Mouse (Mus musculus): Measurements from ENCODE around the gene Nudcd2.
A peak's percentile ranks its signal among the peaks of the same experiment; 100 is the strongest.
"Not testable (repeated sequence)": the region's sequence is repeated elsewhere in the genome, so short reads cannot be mapped to it uniquely, and the experiment has no call there.

Nudcd2 gene

GRCm38 (mm10) chr11:40733339-40734174, at the start of gene Nudcd2, which contains the start of gene Hmmr:
Gene Nudcd2, plus strand, starts transcription at chr11:40733667.
Gene Hmmr, minus strand, starts transcription at chr11:40733422.
- DNase-seq = peak; percentile 93

GRCm38 (mm10) chr11:40690444-40691127, 42.9 kb upstream of the Nudcd2 start:
- no peak for DNase-seq

- no peak for DNase-seq
These were observed 41.4 kb upstream of the Nudcd2 start for GRCm38 (mm10) chr11:40692101-40692509.

GRCm38 (mm10) chr11:40692511-40693365, 40.7 kb upstream of the Nudcd2 start:
- peak; percentile 91 for DNase-seq

GRCm38 (mm10) chr11:40693366-40693951, 40.0 kb upstream of the Nudcd2 start:
- peak; percentile 70 for DNase-seq

GRCm38 (mm10) chr11:40694311-40695087, 39.0 kb upstream of the Nudcd2 start:
- peak; percentile 44 for DNase-seq

- DNase-seq = no peak
These were observed 38.4 kb upstream of the Nudcd2 start, which contains the start of gene Mat2b for GRCm38 (mm10) chr11:40695103-40695502. Gene Mat2b, minus strand, starts transcription at chr11:40695203.

- DNase-seq = not testable (repeated sequence)
These were observed 23.6 kb upstream of the Nudcd2 start for GRCm38 (mm10) chr11:40709899-40710298.

- DNase-seq = peak; percentile 23
These were observed 19.6 kb upstream of the Nudcd2 start for GRCm38 (mm10) chr11:40713858-40714257.

- DNase-seq = no peak
These were observed 17.9 kb upstream of the Nudcd2 start for GRCm38 (mm10) chr11:40715524-40715923.

- no peak for DNase-seq
These were observed 15.1 kb upstream of the Nudcd2 start for GRCm38 (mm10) chr11:40718324-40718723.

GRCm38 (mm10) chr11:40732997-40733338, 499 bp upstream of the Nudcd2 start:
- DNase-seq = no peak

- DNase-seq = no peak
These were observed 835 bp downstream of the Nudcd2 start for GRCm38 (mm10) chr11:40734251-40734752.

- no peak for DNase-seq
These were observed 3.9 kb downstream of the Nudcd2 start for GRCm38 (mm10) chr11:40737369-40737768.

GRCm38 (mm10) chr11:40741605-40742262, 8.3 kb downstream of the Nudcd2 start:
- no peak for DNase-seq

GRCm38 (mm10) chr11:40744348-40744747, 10.9 kb downstream of the Nudcd2 start:
- no peak for DNase-seq

- no peak for DNase-seq
These were observed 12.9 kb downstream of the Nudcd2 start for GRCm38 (mm10) chr11:40746361-40746760.

GRCm38 (mm10) chr11:40747716-40748115, 14.2 kb downstream of the Nudcd2 start:
- DNase-seq = no peak

GRCm38 (mm10) chr11:40753836-40754235, 20.4 kb downstream of the Nudcd2 start:
- DNase-seq = no peak

- no peak for DNase-seq
These were observed 21.2 kb downstream of the Nudcd2 start for GRCm38 (mm10) chr11:40754664-40755107.

GRCm38 (mm10) chr11:40755109-40755627, 21.7 kb downstream of the Nudcd2 start, which contains the start of gene Ccng1:
Gene Ccng1, minus strand, starts transcription at chr11:40755311.
- peak; percentile 84 for DNase-seq
